Mouse (Mus musculus): ENCODE results near the gene Rps6ka4. TPM values are rescaled to one million over a fixed set of nuclear protein-coding genes. Genes with fewer than 3 reads are reported as not detected.

Rps6ka4 gene
- polyA plus RNA-seq, 1 experiment from 2014 or later = 24.2 TPM

DNA sequence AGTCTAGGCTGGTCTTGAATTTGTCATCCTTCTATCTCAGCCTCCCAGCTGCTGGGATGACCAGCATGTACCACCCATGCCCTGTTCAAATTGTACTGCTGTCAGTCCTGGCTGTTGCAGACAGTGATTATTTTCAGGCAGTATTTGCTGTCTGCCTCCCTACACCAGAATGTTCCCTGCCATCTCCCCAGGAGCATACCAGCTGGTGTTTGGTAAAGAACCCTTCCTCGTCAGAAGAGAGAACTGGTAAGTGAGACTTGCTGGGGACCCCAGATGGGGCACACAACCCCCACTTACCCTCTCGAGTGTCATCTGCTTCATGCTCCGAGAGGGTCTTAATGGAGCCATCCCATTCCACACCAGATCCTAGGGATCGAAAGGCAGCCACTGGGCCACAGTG, 5.6 kb upstream of the Rps6ka4 start:
- Histone ChIP-seq H3K9me3 (ENCODE audit: control insufficient read depth, low read depth, low read length) (no peaks in the 10 kb centered on the region), H3K27ac (ENCODE audit: low read length) (no peak overlapping the region), H3K4me3 (ENCODE audit: low read depth, low read length) (no peak overlapping the region), H3K4me2 (replicated peaks; ENCODE audit: low read depth, low read length) (no peak overlapping the region), H3K4me1 (ENCODE audit: control insufficient read depth, insufficient read depth, low read length) (peaks cover 5% of the 10 kb centered on the region; the same call in 1 of the 2 replicates), H3K27me3 (ENCODE audit: control insufficient read depth, insufficient read depth, low read length) (peaks cover 28% of the 10 kb centered on the region), H3K36me3 (ENCODE audit: control insufficient read depth, insufficient read depth, low read length) (no peaks in the 10 kb centered on the region), H3K9ac (replicated peaks; ENCODE audit: low read depth, low read length) (no peak overlapping the region)
- no peak for ATAC-seq (ENCODE audit: insufficient number of reproducible peaks, insufficient read depth, low FRiP score, low read depth)
- WGBS = 71% methylated on average over 4 of the region's 4 CpGs

DNA sequence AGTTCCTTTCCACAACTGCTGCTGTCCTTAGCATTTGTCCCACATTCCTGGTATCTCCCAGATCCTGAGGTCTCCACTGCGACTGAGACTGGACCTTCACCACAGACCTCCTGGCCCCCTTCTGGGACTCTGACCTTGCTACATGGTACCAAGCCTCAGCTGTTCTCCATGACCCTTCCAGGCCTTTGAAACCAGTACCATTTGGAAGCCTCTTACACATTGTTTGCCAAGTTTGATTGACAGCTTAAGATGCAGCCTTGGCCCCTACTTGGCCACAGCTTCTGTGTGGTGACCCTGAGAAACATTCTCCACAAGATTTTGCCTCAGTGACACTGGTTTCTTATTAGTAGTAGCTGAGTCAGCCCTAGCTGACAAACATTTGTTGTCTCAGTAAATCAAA, 1.9 kb upstream of the Rps6ka4 start:
- WGBS = 63% methylated on average over 1 of the region's 1 CpGs
- H3K4me2 ChIP-seq (replicated peaks; ENCODE audit: low read depth, low read length) = no peak overlapping the region
- H3K9me3 ChIP-seq (ENCODE audit: control insufficient read depth, low read depth, low read length) = no peaks in the 10 kb centered on the region
- no peak overlapping the region for H3K27ac ChIP-seq (ENCODE audit: low read length)
- H3K27me3 ChIP-seq (ENCODE audit: control insufficient read depth, insufficient read depth, low read length) = peaks cover 12% of the 10 kb centered on the region
- no peak overlapping the region for H3K4me3 ChIP-seq (ENCODE audit: low read depth, low read length)
- H3K36me3 ChIP-seq (ENCODE audit: control insufficient read depth, insufficient read depth, low read length) = peaks cover 8% of the 10 kb centered on the region; the same call in 1 of the 2 replicates
- peaks cover 11% of the 10 kb centered on the region for H3K4me1 ChIP-seq (ENCODE audit: control insufficient read depth, insufficient read depth, low read length)
- H3K9ac ChIP-seq (replicated peaks; ENCODE audit: low read depth, low read length) = no peak overlapping the region
- ATAC-seq (ENCODE audit: insufficient number of reproducible peaks, insufficient read depth, low FRiP score, low read depth) = no peak

DNA sequence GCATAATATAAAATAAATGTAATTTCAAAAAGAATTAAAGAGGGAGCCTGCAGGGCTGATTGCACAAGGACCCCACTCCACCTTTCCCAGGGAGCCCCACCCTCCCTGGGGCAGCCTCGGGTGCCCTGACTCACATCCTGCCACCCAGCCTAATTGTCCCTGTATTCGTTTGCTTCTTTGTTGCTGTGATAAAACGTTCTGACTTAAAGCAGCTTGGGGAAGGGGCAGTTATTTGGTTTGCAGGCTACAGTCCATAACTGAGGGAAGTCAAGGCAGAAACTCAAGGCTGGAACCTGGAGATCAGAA, 809 bp upstream of the Rps6ka4 start:
- peaks cover under 1% of the 10 kb centered on the region; the same call in 1 of the 2 replicates for H3K27me3 ChIP-seq (ENCODE audit: control insufficient read depth, insufficient read depth, low read length)
- peaks cover 15% of the 10 kb centered on the region for H3K36me3 ChIP-seq (ENCODE audit: control insufficient read depth, insufficient read depth, low read length)
- H3K4me1 ChIP-seq (ENCODE audit: control insufficient read depth, insufficient read depth, low read length) = peaks cover 11% of the 10 kb centered on the region
- no peak overlapping the region for H3K9ac ChIP-seq (replicated peaks; ENCODE audit: low read depth, low read length)
- no peaks in the 10 kb centered on the region for H3K9me3 ChIP-seq (ENCODE audit: control insufficient read depth, low read depth, low read length)
- H3K4me3 ChIP-seq (ENCODE audit: low read depth, low read length) = no peak overlapping the region
- no peak overlapping the region for H3K27ac ChIP-seq (ENCODE audit: low read length)
- WGBS = 27% methylated on average over 3 of the region's 3 CpGs
- ATAC-seq (ENCODE audit: insufficient number of reproducible peaks, insufficient read depth, low FRiP score, low read depth) = no peak
- H3K4me2 ChIP-seq (replicated peaks; ENCODE audit: low read depth, low read length) = no peak overlapping the region

DNA sequence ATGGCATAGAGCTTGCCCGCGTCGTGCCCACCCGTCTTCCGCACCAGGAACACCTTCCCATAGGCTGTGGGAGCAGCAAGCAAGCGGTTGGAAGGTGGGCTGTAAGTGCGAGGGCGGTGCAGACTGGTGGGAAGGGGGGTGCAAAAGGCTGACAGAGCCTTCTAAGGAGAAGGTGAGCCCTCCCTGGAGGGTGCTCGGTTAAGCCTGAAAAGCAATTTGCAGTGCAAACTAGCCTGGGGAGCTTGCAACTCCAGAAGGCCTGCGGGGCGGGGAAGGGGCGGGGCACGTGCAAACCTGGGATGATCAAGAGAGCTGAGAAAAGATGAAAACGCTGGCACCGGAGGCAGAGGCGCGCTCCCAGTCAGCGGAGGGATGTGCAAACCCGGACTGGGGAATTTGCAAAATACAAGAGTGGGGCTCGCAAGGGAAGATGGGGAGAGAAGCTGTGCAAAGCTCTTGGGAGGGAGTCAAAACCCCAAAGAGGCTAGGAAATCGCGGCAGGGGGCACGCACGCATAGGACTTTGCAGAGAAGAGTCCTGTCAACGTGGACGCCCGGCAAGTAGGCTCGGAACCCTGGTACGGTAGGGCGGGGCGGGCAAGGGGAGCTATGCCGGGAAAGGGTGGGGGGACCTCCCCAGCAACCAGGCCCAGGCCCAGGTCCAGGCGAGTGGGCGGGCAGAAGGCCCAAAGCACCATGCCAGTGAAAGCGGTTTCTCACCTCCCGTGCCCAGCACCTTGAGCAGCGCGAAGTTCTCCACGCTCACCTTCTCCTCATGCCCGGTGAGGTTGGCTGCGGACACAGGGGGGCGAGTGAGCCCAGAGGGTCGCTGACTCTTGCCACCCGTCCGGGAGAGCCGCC, 591 bp downstream of the Rps6ka4 start:
- ATAC-seq (ENCODE audit: insufficient number of reproducible peaks, insufficient read depth, low FRiP score, low read depth) = peak; percentile 50
- H3K27ac ChIP-seq (ENCODE audit: low read length) = no peak overlapping the region; the same call in 1 of the 2 replicates
- H3K9me3 ChIP-seq (ENCODE audit: control insufficient read depth, low read depth, low read length) = no peaks in the 10 kb centered on the region
- H3K4me1 ChIP-seq (ENCODE audit: control insufficient read depth, insufficient read depth, low read length) = peaks cover 11% of the 10 kb centered on the region
- H3K4me2 ChIP-seq (replicated peaks; ENCODE audit: low read depth, low read length) = peak overlapping the region; percentile 92
- H3K9ac ChIP-seq (replicated peaks; ENCODE audit: low read depth, low read length) = peak overlapping the region; percentile 81
- H3K4me3 ChIP-seq (ENCODE audit: low read depth, low read length) = peak overlapping the region; percentile 71
- WGBS = 2% methylated on average over 46 of the region's 46 CpGs
- peaks cover 17% of the 10 kb centered on the region for H3K36me3 ChIP-seq (ENCODE audit: control insufficient read depth, insufficient read depth, low read length)
- H3K27me3 ChIP-seq (ENCODE audit: control insufficient read depth, insufficient read depth, low read length) = no peaks in the 10 kb centered on the region

DNA sequence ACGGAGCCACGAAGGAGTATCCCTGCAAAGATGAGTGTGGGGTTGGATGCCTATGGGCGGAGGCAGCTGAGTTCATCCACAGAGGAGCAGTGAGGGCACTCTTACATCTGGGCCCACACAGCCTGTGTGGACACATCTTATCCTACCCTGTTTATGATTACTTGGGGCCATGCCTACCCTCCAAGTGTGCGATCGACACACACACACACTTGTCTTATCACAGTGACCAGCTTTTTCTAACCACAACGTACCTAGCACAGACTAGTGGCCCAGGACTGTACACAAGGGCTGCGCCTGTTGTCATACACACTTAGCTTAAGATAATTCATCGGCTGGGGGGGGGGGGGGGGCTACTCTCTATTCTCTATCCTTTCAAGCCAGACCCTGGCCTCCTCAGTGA, 8.1 kb downstream of the Rps6ka4 start:
- Histone ChIP-seq H3K36me3 (ENCODE audit: control insufficient read depth, insufficient read depth, low read length) (peaks cover 28% of the 10 kb centered on the region), H3K4me3 (ENCODE audit: low read depth, low read length) (no peak overlapping the region), H3K4me1 (ENCODE audit: control insufficient read depth, insufficient read depth, low read length) (peaks cover 4% of the 10 kb centered on the region; the same call in 1 of the 2 replicates), H3K27me3 (ENCODE audit: control insufficient read depth, insufficient read depth, low read length) (peaks cover 33% of the 10 kb centered on the region), H3K27ac (ENCODE audit: low read length) (no peak overlapping the region), H3K9me3 (ENCODE audit: control insufficient read depth, low read depth, low read length) (no peaks in the 10 kb centered on the region), H3K9ac (replicated peaks; ENCODE audit: low read depth, low read length) (no peak overlapping the region), H3K4me2 (replicated peaks; ENCODE audit: low read depth, low read length) (no peak overlapping the region)
- WGBS = 81% methylated on average over 8 of the region's 8 CpGs
- no peak for ATAC-seq (ENCODE audit: insufficient number of reproducible peaks, insufficient read depth, low FRiP score, low read depth)

DNA sequence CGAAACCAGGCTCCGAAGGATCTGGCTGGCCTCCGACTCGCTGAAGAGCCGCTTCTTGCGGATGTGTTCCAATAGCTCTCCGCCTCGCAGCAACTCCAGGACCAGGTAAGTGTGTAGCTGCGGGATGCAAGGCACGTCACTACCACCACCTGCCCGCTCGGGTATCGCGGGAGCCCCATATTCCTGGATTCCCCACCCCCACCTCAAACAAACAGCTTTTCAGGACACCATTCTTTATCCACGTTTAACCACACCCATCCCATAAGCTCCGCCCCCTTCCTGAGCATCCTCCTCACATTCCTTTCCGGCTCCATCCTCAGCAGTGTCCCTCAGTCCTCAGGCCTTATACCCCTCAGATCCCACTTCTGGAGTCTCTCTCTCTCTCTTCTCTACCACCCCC, 9.1 kb downstream of the Rps6ka4 start:
- 23% methylated on average over 17 of the region's 17 CpGs for WGBS
- ATAC-seq (ENCODE audit: insufficient number of reproducible peaks, insufficient read depth, low FRiP score, low read depth) = no peak
- peaks cover 20% of the 10 kb centered on the region for H3K36me3 ChIP-seq (ENCODE audit: control insufficient read depth, insufficient read depth, low read length)
- peak overlapping the region; percentile 35; the same call in 1 of the 2 replicates for H3K4me2 ChIP-seq (replicated peaks; ENCODE audit: low read depth, low read length)
- peaks cover 4% of the 10 kb centered on the region; the same call in 1 of the 2 replicates for H3K4me1 ChIP-seq (ENCODE audit: control insufficient read depth, insufficient read depth, low read length)
- no peak overlapping the region for H3K9ac ChIP-seq (replicated peaks; ENCODE audit: low read depth, low read length)
- no peak overlapping the region for H3K4me3 ChIP-seq (ENCODE audit: low read depth, low read length)
- H3K27me3 ChIP-seq (ENCODE audit: control insufficient read depth, insufficient read depth, low read length) = peaks cover 33% of the 10 kb centered on the region
- H3K9me3 ChIP-seq (ENCODE audit: control insufficient read depth, low read depth, low read length) = no peaks in the 10 kb centered on the region
- H3K27ac ChIP-seq (ENCODE audit: low read length) = no peak overlapping the region

DNA sequence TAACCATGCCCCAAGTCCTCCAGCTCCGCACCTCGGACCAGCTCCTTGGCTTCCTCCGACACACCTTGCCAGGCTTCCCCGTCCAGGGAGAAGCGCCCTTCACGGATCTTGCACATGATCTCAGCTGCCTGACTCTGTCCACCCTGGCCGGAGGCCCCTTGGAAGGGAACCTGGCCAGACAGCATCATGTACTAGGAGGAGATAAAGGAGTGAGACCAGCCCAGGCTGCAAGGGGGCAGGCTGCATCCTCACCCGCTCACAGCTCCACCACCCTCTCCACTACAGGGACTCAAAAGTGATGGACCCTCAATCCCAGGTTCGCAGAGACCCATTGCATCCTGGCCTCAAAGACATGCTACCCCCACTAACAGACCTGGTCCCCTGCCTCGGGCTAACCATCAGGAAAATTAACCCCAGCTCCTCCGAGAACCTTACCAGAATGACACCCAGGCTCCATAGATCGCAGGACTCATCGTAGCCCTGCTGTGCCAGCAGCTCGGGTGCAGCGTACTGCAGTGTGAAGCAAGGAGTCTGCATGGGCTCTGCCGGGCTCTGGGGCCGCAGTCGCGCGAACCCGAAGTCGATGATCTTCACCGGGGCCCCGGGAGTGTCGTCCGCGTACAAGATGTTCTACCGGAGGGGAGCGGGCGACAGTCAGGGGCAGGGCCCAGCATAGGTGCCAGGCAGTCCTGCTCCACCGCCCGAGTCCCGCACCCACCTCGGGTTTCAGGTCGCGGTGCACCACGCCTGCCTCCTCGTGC, 9.7 kb downstream of the Rps6ka4 start:
- peak overlapping the region; percentile 35 for H3K4me2 ChIP-seq (replicated peaks; ENCODE audit: low read depth, low read length)
- H3K36me3 ChIP-seq (ENCODE audit: control insufficient read depth, insufficient read depth, low read length) = peaks cover 20% of the 10 kb centered on the region; the same call in 1 of the 2 replicates
- H3K27me3 ChIP-seq (ENCODE audit: control insufficient read depth, insufficient read depth, low read length) = peaks cover 33% of the 10 kb centered on the region
- H3K4me1 ChIP-seq (ENCODE audit: control insufficient read depth, insufficient read depth, low read length) = peaks cover 4% of the 10 kb centered on the region; the same call in 1 of the 2 replicates
- H3K9me3 ChIP-seq (ENCODE audit: control insufficient read depth, low read depth, low read length) = no peaks in the 10 kb centered on the region
- H3K27ac ChIP-seq (ENCODE audit: low read length) = no peak overlapping the region
- no peak; the same call in 1 of the 2 replicates for ATAC-seq (ENCODE audit: insufficient number of reproducible peaks, insufficient read depth, low FRiP score, low read depth)
- 20% methylated on average over 38 of the region's 38 CpGs for WGBS
- no peak overlapping the region for H3K9ac ChIP-seq (replicated peaks; ENCODE audit: low read depth, low read length)
- peak overlapping the region; percentile 13; the same call in 1 of the 2 replicates for H3K4me3 ChIP-seq (ENCODE audit: low read depth, low read length)

DNA sequence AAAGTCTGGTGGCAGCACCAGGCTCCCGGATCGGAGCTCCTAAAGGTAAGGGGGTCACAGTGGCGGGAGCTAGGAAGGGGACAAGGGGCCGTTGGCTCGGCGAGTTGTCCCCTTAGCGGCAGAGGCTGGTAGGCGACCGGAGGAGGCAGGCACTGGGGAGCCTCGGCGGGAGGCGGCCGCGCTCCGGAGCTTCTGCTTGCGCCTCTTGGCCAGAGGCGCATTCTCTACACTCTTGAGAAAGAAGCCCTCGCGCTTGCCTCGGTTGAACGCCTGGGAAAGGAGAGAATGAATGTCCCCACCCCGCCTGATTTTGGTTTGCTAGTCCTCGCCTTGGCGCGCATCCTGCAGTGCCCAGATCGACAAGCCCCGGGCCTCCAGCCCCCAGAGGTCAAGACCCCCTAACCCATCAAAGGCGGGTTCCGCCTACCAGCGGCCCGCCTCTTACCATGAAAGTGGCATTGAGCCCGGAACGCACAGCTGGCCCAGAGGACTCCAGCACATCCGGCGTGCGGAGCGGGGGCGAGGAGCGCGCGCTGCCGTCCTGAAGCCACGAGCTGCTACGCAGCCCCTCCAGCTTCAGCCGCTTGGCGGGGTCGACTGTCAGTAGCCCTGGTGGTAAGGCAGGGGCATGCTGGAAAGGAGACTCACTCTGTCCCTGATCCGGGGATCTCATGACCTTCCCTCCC, 10.4 kb downstream of the Rps6ka4 start:
- H3K36me3 ChIP-seq (ENCODE audit: control insufficient read depth, insufficient read depth, low read length) = peaks cover 20% of the 10 kb centered on the region; the same call in 1 of the 2 replicates
- peak overlapping the region; percentile 35 for H3K4me2 ChIP-seq (replicated peaks; ENCODE audit: low read depth, low read length)
- peaks cover 4% of the 10 kb centered on the region; the same call in 1 of the 2 replicates for H3K4me1 ChIP-seq (ENCODE audit: control insufficient read depth, insufficient read depth, low read length)
- WGBS = 12% methylated on average over 48 of the region's 48 CpGs
- H3K27me3 ChIP-seq (ENCODE audit: control insufficient read depth, insufficient read depth, low read length) = peaks cover 33% of the 10 kb centered on the region
- no peak; the same call in 1 of the 2 replicates for ATAC-seq (ENCODE audit: insufficient number of reproducible peaks, insufficient read depth, low FRiP score, low read depth)
- no peak overlapping the region for H3K9ac ChIP-seq (replicated peaks; ENCODE audit: low read depth, low read length)
- H3K4me3 ChIP-seq (ENCODE audit: low read depth, low read length) = peak overlapping the region; percentile 13; the same call in 1 of the 2 replicates
- no peak overlapping the region for H3K27ac ChIP-seq (ENCODE audit: low read length)
- no peaks in the 10 kb centered on the region for H3K9me3 ChIP-seq (ENCODE audit: control insufficient read depth, low read depth, low read length)
